Mouse (Mus musculus) C2C12 (cell line): Measurements from ENCODE around the gene Tmco3. TPM values are rescaled to one million over a fixed set of nuclear protein-coding genes. Genes with fewer than 3 reads are reported as not detected.

ENCODE experiments used
- H3K27me3 ChIP-seq: one replicate; pipeline ENCODE4 v1.6.1; 2011; ENCODE audit not compliant: control insufficient read depth, insufficient read depth, insufficient read length
- H3K36me3 ChIP-seq: one replicate; pipeline ENCODE4 v1.6.1; 2011; ENCODE audit not compliant: control insufficient read depth, insufficient read depth
- H3K4me3 ChIP-seq: one replicate; pipeline ENCODE4 v1.5.1; 2011; ENCODE audit warnings: mild to moderate bottlenecking, control low read depth; ENCODE audit not compliant: poor library complexity, insufficient read depth, severe bottlenecking
- H3K79me2 ChIP-seq: one replicate; pipeline ENCODE4 v1.6.1; 2011; ENCODE audit not compliant: control insufficient read depth, insufficient read depth
- H3K79me3 ChIP-seq: one replicate; pipeline ENCODE4 v1.6.1; 2011; ENCODE audit warnings: low read depth, control low read depth
- H3ac ChIP-seq: one replicate; pipeline ENCODE3; 2011; ENCODE audit warnings: low read depth; ENCODE audit not compliant: control insufficient read depth, insufficient read length
- CEBPB ChIP-seq: IDR thresholded peaks from one replicate; pipeline ENCODE4 v1.6.1; 2011; ENCODE audit warnings: low read depth, mild to moderate bottlenecking, control low read depth, moderate library complexity
- CTCF ChIP-seq: IDR thresholded peaks from one replicate; pipeline ENCODE4 v1.5.1; 2011; ENCODE audit not compliant: control insufficient read depth, insufficient read depth, insufficient read length
- FOSL1 ChIP-seq: IDR thresholded peaks from one replicate; pipeline ENCODE4 v1.8.0; 2011; ENCODE audit warnings: mild to moderate bottlenecking, low read length; ENCODE audit not compliant: poor library complexity, insufficient read depth, severe bottlenecking
- MAX ChIP-seq: IDR thresholded peaks from one replicate; pipeline ENCODE4 v1.6.1; 2011; ENCODE audit warnings: mild to moderate bottlenecking, control low read depth
- MYOD1 ChIP-seq: IDR thresholded peaks from one replicate; pipeline ENCODE4 v1.6.1; 2011; ENCODE audit warnings: low read depth; ENCODE audit not compliant: control insufficient read depth, insufficient read length
- MYOG ChIP-seq: IDR thresholded peaks from one replicate; pipeline ENCODE4 v1.6.1; 2011; ENCODE audit not compliant: control insufficient read depth, insufficient read length; ENCODE audit errors: extremely low read depth
- USF1 ChIP-seq: IDR thresholded peaks from one replicate; pipeline ENCODE4 v1.6.1; 2011; ENCODE audit warnings: low read depth, mild to moderate bottlenecking, control low read depth, moderate library complexity
- polyA plus RNA-seq: library from polyadenylated mRNA; unstranded; fragments of >200 nt; fragmentation: generic; extraction: Trizol; gene quantifications from one replicate; pipeline ENCODE4 v1.2.1, GENCODE M21; 2012; ENCODE audit warnings: missing spikeins

Tmco3 gene
- polyA plus RNA-seq, 1 experiment, result 11.9 TPM

DNA sequence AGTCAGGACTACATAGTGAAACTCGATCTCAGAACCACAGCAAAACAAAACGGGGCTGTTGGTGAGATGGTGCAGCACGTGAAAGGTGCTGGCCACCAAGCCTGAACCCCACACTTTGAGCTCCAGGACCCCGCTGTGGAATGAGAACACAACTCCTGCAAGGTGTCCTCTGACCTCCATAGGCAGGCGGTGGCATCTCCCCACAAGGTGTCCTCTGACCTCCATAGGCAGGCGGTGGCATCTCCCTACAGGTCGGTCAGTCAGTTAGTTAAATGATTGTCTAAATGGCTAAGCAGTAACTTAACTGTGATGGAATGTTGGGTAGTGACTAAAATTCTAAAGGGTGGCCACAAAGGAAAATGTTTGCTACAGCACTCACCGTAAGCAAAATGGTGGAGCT is 11.6 kb downstream of the Tmco3 start:
- Histone ChIP-seq H3K36me3 (peaks cover 39% of the 10 kb centered on the region), H3K79me2 (no peaks in the 10 kb centered on the region), H3ac (no peak overlapping the region), H3K79me3 (no peaks in the 10 kb centered on the region), H3K27me3 (no peaks in the 10 kb centered on the region), H3K4me3 (no peak overlapping the region)
- TF ChIP-seq CTCF (no peak), FOSL1 (no peak), CEBPB (no peak), MYOG (no peak), USF1 (no peak)

DNA sequence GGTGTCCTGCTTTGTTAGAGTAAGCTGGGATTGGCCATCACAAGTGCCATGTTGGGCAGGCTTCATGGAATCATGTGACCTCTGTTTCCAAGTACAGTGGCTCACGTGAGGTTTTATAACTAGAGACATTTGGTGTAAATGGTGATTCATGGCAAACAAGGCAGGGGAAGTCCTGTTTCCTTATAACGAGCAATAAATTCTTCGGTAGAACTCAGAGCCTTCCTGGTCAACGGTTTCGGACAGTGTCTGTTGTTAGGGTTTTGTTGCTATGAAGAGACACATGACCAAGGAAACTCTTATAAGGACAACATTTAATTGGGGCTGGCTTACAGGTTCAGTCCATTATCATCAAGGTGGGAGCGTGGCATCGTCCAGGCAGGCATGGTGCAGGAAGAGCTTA is 13.0 kb downstream of the Tmco3 start:
- no peaks in the 10 kb centered on the region for H3K79me2 ChIP-seq
- peaks cover 25% of the 10 kb centered on the region for H3K36me3 ChIP-seq
- TF ChIP-seq USF1, result no peak
- no peak for TF ChIP-seq CEBPB
- no peak for TF ChIP-seq MYOD1
- TF ChIP-seq MAX, result no peak
- no peak for TF ChIP-seq FOSL1
- TF ChIP-seq MYOG, result no peak
- TF ChIP-seq CTCF, result no peak
- H3K27me3 ChIP-seq, result no peaks in the 10 kb centered on the region
- H3K79me3 ChIP-seq, result no peaks in the 10 kb centered on the region
- no peak overlapping the region for H3ac ChIP-seq
- H3K4me3 ChIP-seq, result no peak overlapping the region

DNA sequence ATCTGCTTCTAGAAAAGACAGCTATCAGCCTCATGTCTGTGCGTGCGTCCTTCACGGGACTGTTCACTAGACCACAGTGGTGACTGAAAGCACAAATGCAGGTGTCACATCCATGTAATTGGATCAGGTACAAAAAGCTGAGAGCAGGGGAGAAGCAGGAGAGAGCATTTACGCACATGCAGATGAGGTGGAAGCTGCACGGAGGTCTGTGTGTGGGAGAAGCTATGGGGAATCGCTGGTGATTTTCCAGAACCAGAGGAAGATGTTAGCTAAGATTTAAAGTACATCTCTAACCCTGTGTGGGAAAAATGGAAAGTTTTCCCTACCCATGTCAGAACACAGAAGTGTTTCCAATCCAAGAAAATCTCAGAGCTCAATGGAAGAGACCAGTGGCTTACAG is 17.5 kb downstream of the Tmco3 start:
- Histone ChIP-seq H3K79me3 (no peaks in the 10 kb centered on the region), H3K27me3 (no peaks in the 10 kb centered on the region), H3K36me3 (peaks cover 10% of the 10 kb centered on the region), H3K4me3 (no peak overlapping the region), H3ac (no peak overlapping the region), H3K79me2 (no peaks in the 10 kb centered on the region)
- no peak for TF ChIP-seq MYOG
- no peak for TF ChIP-seq CEBPB
- no peak for TF ChIP-seq MAX
- TF ChIP-seq CTCF, result no peak
- no peak for TF ChIP-seq USF1
- TF ChIP-seq MYOD1, result no peak

DNA sequence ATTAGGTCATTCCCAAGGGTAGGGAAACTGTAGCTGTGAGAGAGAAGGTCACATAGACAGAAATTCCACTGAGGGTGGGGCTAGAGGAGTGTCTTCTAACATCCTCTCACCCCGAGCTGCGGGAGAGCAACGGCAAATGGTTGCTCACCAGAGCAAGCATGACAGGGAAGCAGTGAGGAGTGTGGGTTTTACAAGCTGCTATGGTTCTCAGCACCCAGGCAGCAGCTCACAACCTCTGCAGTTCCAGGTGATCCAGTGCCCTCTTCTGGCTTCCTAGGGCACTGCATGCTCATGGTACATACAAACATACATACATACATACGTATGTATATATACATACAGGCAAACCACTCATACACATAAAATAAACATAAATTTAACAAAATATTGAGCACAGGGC is 17.9 kb downstream of the Tmco3 start:
- H3K27me3 ChIP-seq, result no peaks in the 10 kb centered on the region
- H3ac ChIP-seq, result no peak overlapping the region
- no peaks in the 10 kb centered on the region for H3K79me3 ChIP-seq
- peaks cover 11% of the 10 kb centered on the region for H3K36me3 ChIP-seq
- H3K4me3 ChIP-seq, result no peak overlapping the region
- H3K79me2 ChIP-seq, result no peaks in the 10 kb centered on the region
- TF ChIP-seq CTCF (no peak), MAX (no peak), USF1 (no peak), MYOD1 (no peak)

GRCm38 (mm10) chr8:13306309-13306909 is 18.4 kb downstream of the Tmco3 start:
- no peaks in the 10 kb centered on the region for H3K79me3 ChIP-seq
- no peak overlapping the region for H3ac ChIP-seq
- H3K36me3 ChIP-seq, result peaks cover 11% of the 10 kb centered on the region
- H3K4me3 ChIP-seq, result no peak overlapping the region
- TF ChIP-seq MYOD1 (no peak), FOSL1 (no peak)
- H3K27me3 ChIP-seq, result no peaks in the 10 kb centered on the region
- no peaks in the 10 kb centered on the region for H3K79me2 ChIP-seq

- no peak for TF ChIP-seq MYOG
- TF ChIP-seq MAX, result no peak
- TF ChIP-seq USF1, result no peak
- H3K79me3 ChIP-seq, result no peaks in the 10 kb centered on the region
- peaks cover 11% of the 10 kb centered on the region for H3K36me3 ChIP-seq
- H3K4me3 ChIP-seq, result no peak overlapping the region
- no peaks in the 10 kb centered on the region for H3K79me2 ChIP-seq
- no peaks in the 10 kb centered on the region for H3K27me3 ChIP-seq
- no peak overlapping the region for H3ac ChIP-seq
These were observed 18.9 kb downstream of the Tmco3 start for GRCm38 (mm10) chr8:13306916-13307315.

- TF ChIP-seq FOSL1 (no peak), CTCF (no peak), CEBPB (no peak), USF1 (no peak), MAX (no peak)
These were observed 26.9 kb downstream of the Tmco3 start for GRCm38 (mm10) chr8:13314922-13315321.

More at GRCm38 (mm10) chr8:13314922-13315321, 26.9 kb downstream of the Tmco3 start:
- Histone ChIP-seq H3K79me3 (no peaks in the 10 kb centered on the region), H3K36me3 (peaks cover 5% of the 10 kb centered on the region), H3K4me3 (no peak overlapping the region), H3ac (no peak overlapping the region), H3K79me2 (no peaks in the 10 kb centered on the region), H3K27me3 (no peaks in the 10 kb centered on the region)
